Mouse (Mus musculus): ENCODE measurements around the gene Letm1. TPM values are rescaled to one million over a fixed set of nuclear protein-coding genes. Genes with fewer than 3 reads are reported as not detected.

Gene Letm1
- total RNA-seq, 2 experiments from 2014 or later: 108 to 113 TPM

- intact Hi-C loops (cut with DNase I): no loop called here
- no peak for DNase-seq (ENCODE audit: low spot score in 2 of 2)
Measured at GRCm38 (mm10) chr5:33718460-33718859, 64.2 kb downstream of the Letm1 start.

- intact Hi-C loops (cut with DNase I): no loop called here
- DNase-seq (ENCODE audit: low spot score in 2 of 2): no peak
Measured at GRCm38 (mm10) chr5:33716467-33716866, 66.2 kb downstream of the Letm1 start.

- intact Hi-C loops (cut with DNase I): no loop called here
- no peak for DNase-seq (ENCODE audit: low spot score in 2 of 2)
Measured at GRCm38 (mm10) chr5:33715182-33715581, 67.4 kb downstream of the Letm1 start.

- no peak for DNase-seq (ENCODE audit: low spot score in 2 of 2)
- intact Hi-C loops (cut with DNase I): no loop called here
Measured at GRCm38 (mm10) chr5:33712550-33712949, 70.1 kb downstream of the Letm1 start.

GRCm38 (mm10) chr5:33709037-33709436 is 73.6 kb downstream of the Letm1 start:
- intact Hi-C loops (cut with DNase I): no loop called here
- no peak for DNase-seq (ENCODE audit: low spot score in 2 of 2)

GRCm38 (mm10) chr5:33707163-33707562 is 75.5 kb downstream of the Letm1 start:
- DNase-seq (ENCODE audit: low spot score in 2 of 2): no peak
- intact Hi-C loops (cut with DNase I): no loop called here

- intact Hi-C loops (cut with DNase I): no loop called here
Measured at GRCm38 (mm10) chr5:33706350-33706629, 76.3 kb downstream of the Letm1 start.

GRCm38 (mm10) chr5:33705612-33706349 is 76.8 kb downstream of the Letm1 start:
- no peak for DNase-seq (ENCODE audit: low spot score in 2 of 2)
- intact Hi-C loops (cut with DNase I): no loop called here

More at GRCm38 (mm10) chr5:33706350-33706629, 76.3 kb downstream of the Letm1 start:
- DNase-seq (ENCODE audit: low spot score in 2 of 2): no peak

- intact Hi-C loops (cut with DNase I): no loop called here
- peak in 1 of 2 experiments; percentile 41 for DNase-seq (ENCODE audit: low spot score in 2 of 2)
Measured at GRCm38 (mm10) chr5:33704945-33705611, 77.5 kb downstream of the Letm1 start.

GRCm38 (mm10) chr5:33703999-33704398 is 78.6 kb downstream of the Letm1 start:
- intact Hi-C loops (cut with DNase I): no loop called here

GRCm38 (mm10) chr5:33701832-33702231 is 80.8 kb downstream of the Letm1 start:
- DNase-seq (ENCODE audit: low spot score in 2 of 2): no peak
- intact Hi-C loops (cut with DNase I): no loop called here

More at GRCm38 (mm10) chr5:33703999-33704398, 78.6 kb downstream of the Letm1 start:
- DNase-seq (ENCODE audit: low spot score in 2 of 2): no peak

GRCm38 (mm10) chr5:33700010-33700409 is 82.6 kb downstream of the Letm1 start:
- intact Hi-C loops (cut with DNase I): no loop called here
- DNase-seq (ENCODE audit: low spot score in 2 of 2): no peak

- intact Hi-C loops (cut with DNase I): no loop called here
- DNase-seq (ENCODE audit: low spot score in 2 of 2): no peak
Measured at GRCm38 (mm10) chr5:33698669-33699068, 83.9 kb downstream of the Letm1 start.

- DNase-seq (ENCODE audit: low spot score in 2 of 2): peak in 1 of 2 experiments; percentile 36
- intact Hi-C loops (cut with DNase I): no loop called here
Measured at GRCm38 (mm10) chr5:33697947-33698512, 84.6 kb downstream of the Letm1 start.

GRCm38 (mm10) chr5:33697534-33697933 is 85.1 kb downstream of the Letm1 start:
- no peak for DNase-seq (ENCODE audit: low spot score in 2 of 2)
- intact Hi-C loops (cut with DNase I): no loop called here

GRCm38 (mm10) chr5:33696430-33696829 is 86.2 kb downstream of the Letm1 start:
- no peak for DNase-seq (ENCODE audit: low spot score in 2 of 2)
- intact Hi-C loops (cut with DNase I): no loop called here

GRCm38 (mm10) chr5:33695718-33696121 is 86.9 kb downstream of the Letm1 start:
- DNase-seq (ENCODE audit: low spot score in 2 of 2): no peak
- intact Hi-C loops (cut with DNase I): no loop called here

GRCm38 (mm10) chr5:33694848-33695717 is 87.5 kb downstream of the Letm1 start:
- intact Hi-C loops (cut with DNase I): no loop called here
- DNase-seq (ENCODE audit: low spot score in 2 of 2): peak; percentile 24 to 50

- intact Hi-C loops (cut with DNase I): no loop called here
- no peak for DNase-seq (ENCODE audit: low spot score in 2 of 2)
Measured at GRCm38 (mm10) chr5:33694461-33694847, 88.2 kb downstream of the Letm1 start.

- DNase-seq (ENCODE audit: low spot score in 2 of 2): no peak
- intact Hi-C loops (cut with DNase I): no loop called here
Measured at GRCm38 (mm10) chr5:33692393-33692792, 90.2 kb downstream of the Letm1 start.
